Mouse (Mus musculus) limb, embryonic 14.5 days (tissue): ENCODE results near the gene Hltf. TPM values are rescaled to one million over a fixed set of nuclear protein-coding genes. Genes with fewer than 3 reads are reported as not detected.

Source experiments
- ATAC-seq: fragments of 200-750 bp; cut with Nextera tagmentation; 2 replicates; pipeline ENCODE4 v1.8.0; 2017; ENCODE audit warnings: low read depth, moderate number of reproducible peaks, moderate TSS enrichment; ENCODE audit not compliant: low FRiP score
- DNase-seq: peaks from one replicate; pipeline ENCODE4 v3.0.0-alpha.2; 2015; ENCODE audit warnings: low spot score
- H3K27ac ChIP-seq: fragments of 300-500 bp; sonication (generic); replicated peaks from 2 replicates; pipeline ENCODE4 v1.5.1; 2014; ENCODE audit warnings: low read depth, mild to moderate bottlenecking, low read length, moderate library complexity, mixed read lengths
- H3K27me3 ChIP-seq: fragments of 300-500 bp; sonication (generic); 2 replicates; pipeline ENCODE4 v1.6.1; 2014; ENCODE audit warnings: low read length, mixed read lengths; ENCODE audit not compliant: control insufficient read depth, insufficient read depth
- H3K36me3 ChIP-seq: fragments of 300-500 bp; sonication (generic); 2 replicates; pipeline ENCODE4 v1.6.1; 2014; ENCODE audit warnings: mild to moderate bottlenecking, low read length, moderate library complexity, mixed read lengths; ENCODE audit not compliant: control insufficient read depth, insufficient read depth
- H3K4me1 ChIP-seq: fragments of 300-500 bp; sonication (generic); 2 replicates; pipeline ENCODE4 v1.6.1; 2014; ENCODE audit warnings: antibody characterized with exemption, low read length, mixed read lengths; ENCODE audit not compliant: control insufficient read depth, insufficient read depth
- H3K4me2 ChIP-seq: fragments of 300-500 bp; sonication (generic); replicated peaks from 2 replicates; pipeline ENCODE4 v1.6.1; 2014; ENCODE audit warnings: low read depth, mild to moderate bottlenecking, low read length, moderate library complexity; ENCODE audit not compliant: severe bottlenecking
- H3K4me3 ChIP-seq: fragments of 300-500 bp; sonication (generic); replicated peaks from 2 replicates; pipeline ENCODE4 v1.5.1; 2014; ENCODE audit warnings: low read length
- H3K9ac ChIP-seq: fragments of 300-500 bp; sonication (generic); 2 replicates; pipeline ENCODE4 v1.6.1; 2014; ENCODE audit warnings: mild to moderate bottlenecking, low read depth, low read length, moderate library complexity; ENCODE audit not compliant: severe bottlenecking
- H3K9me3 ChIP-seq: fragments of 300-500 bp; sonication (generic); 2 replicates; pipeline ENCODE4 v1.6.1; 2016; ENCODE audit warnings: low read length; ENCODE audit not compliant: control insufficient read depth
- POLR2A ChIP-seq: fragments of 200-500 bp; IDR thresholded peaks from 2 replicates; pipeline ENCODE4 v1.8.0; 2012; ENCODE audit warnings: inconsistent platforms, mild to moderate bottlenecking, moderate library complexity, borderline replicate concordance; ENCODE audit not compliant: insufficient read depth, insufficient read length; ENCODE audit errors: extremely low read depth
- WGBS: fragments of 180-500 bp; shearing (Covaris S2); extraction: QIAGEN DNeasy Blood & Tissue Kit; methylation state at CpG from one replicate; pipeline ENCODE4 v1.1.7; 2014; 5-methylcytosine and 5-hydroxymethylcytosine counted together
- polyA plus RNA-seq, 2 experiments: library from polyadenylated mRNA; depleted of rRNA in 1 of 2; stranded (reverse) in 1 of 2; unstranded in 1 of 2; fragments of >200 nt; fragmentation: Nextera tagmentation in 1 of 2; extraction: Ambion mirVana in 1 of 2; gene quantifications; 2 replicates each; pipeline versions ENCODE4 v1.2.1 to v1.2.3; 2012 to 2014

The Hltf gene
- polyA plus RNA-seq, 2 experiments: 13.0 to 18.5 TPM

GRCm38 (mm10) chr3:20167487-20167886, 109.9 kb downstream of the Hltf start:
- H3K4me1 ChIP-seq: no peaks in the 10 kb centered on the region
- DNase-seq: no peak
- no peak overlapping the region for H3K4me3 ChIP-seq
- H3K27me3 ChIP-seq: no peaks in the 10 kb centered on the region
- no peak overlapping the region for H3K9ac ChIP-seq
- TF ChIP-seq POLR2A: no peak
- H3K36me3 ChIP-seq: no peaks in the 10 kb centered on the region
- H3K9me3 ChIP-seq: no peaks in the 10 kb centered on the region
- no peak overlapping the region for H3K27ac ChIP-seq
- H3K4me2 ChIP-seq: no peak overlapping the region
- 90% methylated on average over 1 of the region's 1 CpGs for WGBS
- ATAC-seq: no peak

Other genes with a start within 250 kb of the Hltf start
- 0.96 and 1.3 TPM in 2 replicates for gene Cp, start 100.8 kb upstream of the Hltf start, polyA plus RNA-seq (2012; rRNA removed)
- 0.95 and 1.3 TPM in 2 replicates for gene Cp, start 100.8 kb upstream of the Hltf start, polyA plus RNA-seq (2014; fragmentation: Nextera tagmentation; extraction: Ambion mirVana)
- gene Hps3, start 22.5 kb upstream of the Hltf start, polyA plus RNA-seq (2012; rRNA removed): 11.2 and 13.1 TPM in 2 replicates
- gene Hps3, start 22.5 kb upstream of the Hltf start, polyA plus RNA-seq (2014; fragmentation: Nextera tagmentation; extraction: Ambion mirVana): 8.3 and 11.1 TPM in 2 replicates
- gene Gyg, start 97.5 kb downstream of the Hltf start, polyA plus RNA-seq (2012; rRNA removed): 27.0 and 27.8 TPM in 2 replicates
- gene Gyg, start 97.5 kb downstream of the Hltf start, polyA plus RNA-seq (2014; fragmentation: Nextera tagmentation; extraction: Ambion mirVana): 48.9 and 50.9 TPM in 2 replicates
- 69.3 and 82.2 TPM in 2 replicates for gene Cpa3, start 184.4 kb downstream of the Hltf start, polyA plus RNA-seq (2012; rRNA removed)
- 126 and 177 TPM in 2 replicates for gene Cpa3, start 184.4 kb downstream of the Hltf start, polyA plus RNA-seq (2014; fragmentation: Nextera tagmentation; extraction: Ambion mirVana)
- gene Cpb1, start 217.9 kb downstream of the Hltf start, polyA plus RNA-seq (2012; rRNA removed): 0.08 and 0.16 TPM in 2 replicates
- gene Cpb1, start 217.9 kb downstream of the Hltf start, polyA plus RNA-seq (2014; fragmentation: Nextera tagmentation; extraction: Ambion mirVana): 0.22 and 0.28 TPM in 2 replicates